Mouse (Mus musculus) heart, postnatal 0 days (tissue): ENCODE results near the gene Olfr1019.

Source experiments
- CTCF ChIP-seq: IDR thresholded peaks from 2 replicates; pipeline ENCODE4 v1.5.1; 2016; ENCODE audit warnings: antibody characterized with exemption, control low read depth, low read depth
- EP300 ChIP-seq: IDR thresholded peaks from 2 replicates; pipeline ENCODE4 v1.6.1; 2016; ENCODE audit warnings: antibody characterized with exemption, low read depth

DNA sequence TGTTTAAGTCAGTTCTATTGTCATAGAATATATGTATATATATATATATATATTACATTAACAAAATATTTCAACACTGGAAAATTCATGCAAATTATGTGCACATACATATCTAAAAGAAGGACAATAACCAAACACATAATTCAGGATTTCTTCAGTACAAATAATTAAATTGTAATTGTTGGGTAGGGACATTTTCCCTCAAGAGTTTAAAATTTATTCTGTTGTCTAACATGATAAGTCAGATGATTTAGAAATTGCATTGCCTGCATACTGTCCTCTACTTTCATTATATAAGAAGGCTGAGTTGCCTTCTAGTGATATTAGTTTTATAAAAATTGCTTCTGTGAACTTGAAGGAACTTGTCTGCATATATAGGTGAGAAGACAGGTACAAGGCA is 27.1 kb downstream of the Olfr1019 start, which contains the start of gene Olfr1018:
- no peak for TF ChIP-seq CTCF
- no peak for TF ChIP-seq EP300
